Mouse (Mus musculus): ENCODE data around the gene Plaa. TPM values are rescaled to one million over a fixed set of nuclear protein-coding genes. Genes with fewer than 3 reads are reported as not detected.
"Not testable (repeated sequence)": the region's sequence is repeated elsewhere in the genome, so short reads cannot be mapped to it uniquely, and the experiment has no call there.

Gene Plaa
- polyA plus RNA-seq (2014; fragmentation: Nextera tagmentation; extraction: Ambion mirVana): 88.8 and 97.0 TPM in 2 replicates

DNA sequence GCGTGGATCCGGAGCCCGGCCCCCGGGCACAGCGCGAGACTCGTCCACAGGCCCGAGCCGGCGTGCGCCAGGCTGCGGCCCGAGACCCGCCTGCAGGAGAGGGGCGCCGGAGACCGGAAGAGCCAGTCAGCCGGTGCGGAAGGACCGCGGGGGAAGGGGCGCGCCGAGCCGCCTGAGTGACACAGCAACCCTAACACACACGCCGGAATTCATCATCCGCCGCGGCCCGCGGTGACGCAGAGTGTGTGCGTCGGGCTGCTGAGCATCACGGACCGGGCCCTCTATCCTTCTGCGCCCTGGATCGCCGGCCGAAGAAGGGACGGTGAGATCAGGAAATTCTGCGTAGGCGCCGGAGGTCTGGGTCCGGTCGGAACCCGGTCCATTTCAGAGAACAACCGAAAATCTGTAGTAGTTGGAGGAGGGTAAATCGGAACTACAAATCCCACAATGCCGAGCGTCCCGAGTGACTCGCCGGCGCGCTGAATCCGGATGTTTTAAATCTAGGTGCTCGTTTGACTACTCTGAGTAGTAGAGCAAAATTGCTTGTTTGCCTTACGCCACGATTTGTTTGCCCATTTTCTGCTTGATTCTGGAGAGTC lies at the start of gene Plaa:
Gene Plaa, minus strand, starts transcription at position 214 of the 599 bp plus-strand sequence.
- H3K27ac ChIP-seq (ENCODE audit: low read depth, low read length): peak within 1 kb of the TSS; percentile 79
- peak within 1 kb of the TSS; percentile 75 for H3K4me2 ChIP-seq
- H3K27me3 ChIP-seq (ENCODE audit: control insufficient read depth, insufficient read depth, low read length): no peaks in the 10 kb centered on the region
- H3K9ac ChIP-seq (ENCODE audit: low read length): peak within 1 kb of the TSS; percentile 93
- peak within 1 kb of the TSS; percentile 92 for H3K4me3 ChIP-seq (ENCODE audit: low read depth, low read length)
- H3K9me3 ChIP-seq (ENCODE audit: control insufficient read depth, low read length): no peaks in the 10 kb centered on the region
- WGBS: under 1% methylated on average over 60 of the region's 61 CpGs
- peaks cover 9% of the 10 kb centered on the region; the same call in 1 of the 2 replicates for H3K4me1 ChIP-seq (ENCODE audit: control insufficient read depth, insufficient read depth, low read length)
- DNase-seq (ENCODE audit: low spot score, missing footprints): peak; percentile 99
- no peaks in the 10 kb centered on the region for H3K36me3 ChIP-seq (ENCODE audit: control insufficient read depth, insufficient read depth, low read length)
- ATAC-seq (ENCODE audit: low FRiP score): peak; percentile 99

DNA sequence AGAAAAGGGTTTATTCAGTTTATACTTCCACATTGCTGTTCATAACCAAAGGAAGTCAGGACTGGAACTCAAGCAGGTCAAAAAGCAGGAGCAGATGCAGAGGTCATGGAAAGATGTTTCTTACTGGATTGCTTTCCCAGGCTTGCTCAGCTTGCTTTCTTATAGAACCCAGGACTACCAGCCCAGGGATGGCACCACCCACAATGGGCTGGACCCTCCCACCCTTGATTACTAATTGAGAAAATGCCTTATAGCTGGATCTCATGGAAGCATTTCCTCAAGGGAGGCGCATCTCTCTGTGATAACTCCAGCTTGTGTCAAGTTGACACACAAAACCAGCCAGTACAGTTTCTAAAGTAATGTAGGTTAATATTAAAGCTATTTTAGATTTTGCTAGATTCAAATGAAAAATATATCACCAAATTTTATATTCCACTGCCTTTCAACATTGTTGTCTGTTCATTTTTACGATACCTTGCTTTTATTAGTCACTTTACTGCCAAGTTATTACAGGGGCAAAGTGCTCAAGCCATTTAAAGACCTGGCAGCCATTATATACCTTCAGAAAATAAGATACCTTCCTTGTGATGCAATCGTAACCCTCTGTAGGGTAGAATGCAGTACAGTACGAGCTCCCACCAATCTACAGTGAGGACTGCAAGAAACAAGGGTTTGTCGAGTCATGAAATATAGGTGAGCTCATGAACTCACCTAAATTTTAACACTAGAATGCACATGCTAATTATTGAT lies 47.6 kb upstream of the Plaa start:
- not testable (repeated sequence) for H3K9me3 ChIP-seq (ENCODE audit: control insufficient read depth, low read length); H3K4me3 ChIP-seq (ENCODE audit: low read depth, low read length); H3K9ac ChIP-seq (ENCODE audit: low read length); H3K27me3 ChIP-seq (ENCODE audit: control insufficient read depth, insufficient read depth, low read length); H3K4me2 ChIP-seq; H3K4me1 ChIP-seq (ENCODE audit: control insufficient read depth, insufficient read depth, low read length); DNase-seq (ENCODE audit: low spot score, missing footprints); H3K27ac ChIP-seq (ENCODE audit: low read depth, low read length); ATAC-seq (ENCODE audit: low FRiP score); H3K36me3 ChIP-seq (ENCODE audit: control insufficient read depth, insufficient read depth, low read length)
- 92% methylated on average over 5 of the region's 5 CpGs for WGBS

DNA sequence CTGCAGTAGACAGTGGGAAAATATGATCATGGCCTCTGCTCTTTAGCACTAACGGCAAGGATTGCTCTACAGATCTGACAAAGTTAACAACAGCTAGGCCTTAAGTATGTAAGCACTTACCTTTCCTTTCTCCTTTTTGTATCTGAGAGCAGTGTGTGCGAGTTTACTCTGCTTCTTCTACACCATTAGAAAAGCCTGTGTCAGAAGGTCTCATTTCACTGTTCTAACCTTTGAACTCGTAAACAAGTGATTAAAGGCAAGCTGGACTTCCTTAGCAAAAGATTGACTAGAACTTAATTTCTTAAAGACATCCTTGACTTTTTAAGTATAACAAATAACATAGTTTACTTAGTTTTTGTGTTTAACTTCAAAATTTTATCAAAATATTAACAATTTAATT lies 46.9 kb upstream of the Plaa start, which contains the start of gene Lrrc19:
Gene Lrrc19, minus strand, starts transcription at position 225 of the 400 bp plus-strand sequence.
- Histone ChIP-seq H3K4me1 (ENCODE audit: control insufficient read depth, insufficient read depth, low read length) (no peaks in the 10 kb centered on the region), H3K9me3 (ENCODE audit: control insufficient read depth, low read length) (no peaks in the 10 kb centered on the region), H3K36me3 (ENCODE audit: control insufficient read depth, insufficient read depth, low read length) (peaks cover 4% of the 10 kb centered on the region; the same call in 1 of the 2 replicates), H3K9ac (ENCODE audit: low read length) (no peak within 1 kb of the TSS), H3K27ac (ENCODE audit: low read depth, low read length) (no peak within 1 kb of the TSS), H3K27me3 (ENCODE audit: control insufficient read depth, insufficient read depth, low read length) (no peaks in the 10 kb centered on the region), H3K4me2 (no peak within 1 kb of the TSS), H3K4me3 (ENCODE audit: low read depth, low read length) (no peak within 1 kb of the TSS)
- ATAC-seq (ENCODE audit: low FRiP score): no peak
- no peak for DNase-seq (ENCODE audit: low spot score, missing footprints)
- WGBS: 88% methylated on average over 3 of the region's 3 CpGs

DNA sequence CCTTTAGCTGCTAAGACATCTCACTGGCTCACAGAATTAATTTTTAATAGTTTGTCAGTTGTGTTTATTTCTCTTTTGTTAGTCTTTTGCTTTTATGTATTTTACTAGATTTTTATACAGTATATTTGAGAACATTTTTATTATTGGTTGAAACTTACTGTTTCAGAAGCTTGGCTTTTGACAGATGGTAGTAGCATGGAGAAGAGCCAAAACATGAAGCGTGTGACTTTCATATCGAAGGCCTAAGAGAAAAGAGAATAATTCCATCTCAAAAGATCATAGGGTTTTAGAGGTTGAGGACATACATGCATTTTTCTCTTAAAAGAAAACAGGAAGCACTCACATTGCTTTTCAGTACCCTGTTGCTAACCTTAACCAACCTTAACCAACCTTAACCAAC lies 40.1 kb upstream of the Plaa start:
- WGBS: 98% methylated on average over 2 of the region's 2 CpGs

DNA sequence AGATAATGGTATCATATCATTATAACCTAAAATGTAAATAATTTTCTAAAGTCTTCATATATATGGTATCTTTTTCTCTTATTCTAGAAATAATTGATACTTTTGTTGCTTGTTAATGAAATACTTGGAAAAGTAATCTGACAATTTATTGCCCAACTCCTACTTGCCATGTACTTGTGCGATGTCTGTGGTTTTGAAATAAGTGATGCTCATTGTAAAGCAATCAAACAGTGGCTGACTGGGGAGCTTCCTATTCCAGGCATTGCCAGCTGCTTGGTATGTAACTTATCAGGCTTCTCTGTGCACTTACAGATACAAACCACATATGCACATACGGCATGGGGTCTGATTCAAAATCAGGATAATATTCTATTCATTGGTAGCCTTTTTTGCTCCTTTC lies 17.0 kb upstream of the Plaa start:
- no peak overlapping the region for H3K4me3 ChIP-seq (ENCODE audit: low read depth, low read length)
- ATAC-seq (ENCODE audit: low FRiP score): no peak
- no peak overlapping the region for H3K27ac ChIP-seq (ENCODE audit: low read depth, low read length)
- no peaks in the 10 kb centered on the region for H3K9me3 ChIP-seq (ENCODE audit: control insufficient read depth, low read length)
- H3K36me3 ChIP-seq (ENCODE audit: control insufficient read depth, insufficient read depth, low read length): no peaks in the 10 kb centered on the region
- no peak overlapping the region for H3K9ac ChIP-seq (ENCODE audit: low read length)
- H3K4me2 ChIP-seq: no peak overlapping the region
- no peaks in the 10 kb centered on the region for H3K27me3 ChIP-seq (ENCODE audit: control insufficient read depth, insufficient read depth, low read length)
- no peaks in the 10 kb centered on the region for H3K4me1 ChIP-seq (ENCODE audit: control insufficient read depth, insufficient read depth, low read length)
- DNase-seq (ENCODE audit: low spot score, missing footprints): no peak
- 94% methylated on average over 2 of the region's 2 CpGs for WGBS

More for the DNA sequence above, 40.1 kb upstream of the Plaa start:
- H3K9ac ChIP-seq (ENCODE audit: low read length): no peak overlapping the region
- ATAC-seq (ENCODE audit: low FRiP score) (no peak), DNase-seq (ENCODE audit: low spot score, missing footprints) (no peak)
- H3K4me2 ChIP-seq: no peak overlapping the region
- no peaks in the 10 kb centered on the region for H3K9me3 ChIP-seq (ENCODE audit: control insufficient read depth, low read length)
- no peak overlapping the region for H3K27ac ChIP-seq (ENCODE audit: low read depth, low read length)
- no peak overlapping the region for H3K4me3 ChIP-seq (ENCODE audit: low read depth, low read length)
- H3K36me3 ChIP-seq (ENCODE audit: control insufficient read depth, insufficient read depth, low read length): no peaks in the 10 kb centered on the region
- H3K27me3 ChIP-seq (ENCODE audit: control insufficient read depth, insufficient read depth, low read length): no peaks in the 10 kb centered on the region
- no peaks in the 10 kb centered on the region for H3K4me1 ChIP-seq (ENCODE audit: control insufficient read depth, insufficient read depth, low read length)

DNA sequence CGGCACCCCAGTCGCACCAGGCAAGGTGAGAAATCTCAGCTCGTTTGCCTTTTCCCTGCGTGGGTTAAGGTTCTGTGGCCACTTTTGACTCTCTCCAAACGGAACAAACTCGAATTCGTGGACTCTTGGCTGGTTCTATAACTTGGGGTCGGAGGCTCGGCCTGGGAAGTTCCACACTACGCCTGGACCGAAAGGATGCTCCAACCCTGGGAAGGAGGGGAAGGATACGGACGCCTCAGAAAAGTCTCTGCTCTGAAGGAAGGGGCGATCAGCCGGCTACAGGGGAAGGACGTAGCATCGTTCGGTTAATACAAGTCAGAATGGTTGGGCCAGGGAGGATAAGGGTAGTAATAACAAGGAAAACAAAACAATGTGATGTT lies 11.6 kb upstream of the Plaa start:
- ATAC-seq (ENCODE audit: low FRiP score): peak; percentile 84
- H3K9me3 ChIP-seq (ENCODE audit: control insufficient read depth, low read length): no peaks in the 10 kb centered on the region
- peak overlapping the region; percentile 60 for H3K4me3 ChIP-seq (ENCODE audit: low read depth, low read length)
- H3K27ac ChIP-seq (ENCODE audit: low read depth, low read length): peak overlapping the region; percentile 68
- H3K4me2 ChIP-seq: peak overlapping the region; percentile 69
- no peaks in the 10 kb centered on the region for H3K36me3 ChIP-seq (ENCODE audit: control insufficient read depth, insufficient read depth, low read length)
- no peak for DNase-seq (ENCODE audit: low spot score, missing footprints)
- WGBS: under 1% methylated on average over 18 of the region's 18 CpGs
- H3K27me3 ChIP-seq (ENCODE audit: control insufficient read depth, insufficient read depth, low read length): no peaks in the 10 kb centered on the region
- peak overlapping the region; percentile 81 for H3K9ac ChIP-seq (ENCODE audit: low read length)
- peaks cover 2% of the 10 kb centered on the region for H3K4me1 ChIP-seq (ENCODE audit: control insufficient read depth, insufficient read depth, low read length)

DNA sequence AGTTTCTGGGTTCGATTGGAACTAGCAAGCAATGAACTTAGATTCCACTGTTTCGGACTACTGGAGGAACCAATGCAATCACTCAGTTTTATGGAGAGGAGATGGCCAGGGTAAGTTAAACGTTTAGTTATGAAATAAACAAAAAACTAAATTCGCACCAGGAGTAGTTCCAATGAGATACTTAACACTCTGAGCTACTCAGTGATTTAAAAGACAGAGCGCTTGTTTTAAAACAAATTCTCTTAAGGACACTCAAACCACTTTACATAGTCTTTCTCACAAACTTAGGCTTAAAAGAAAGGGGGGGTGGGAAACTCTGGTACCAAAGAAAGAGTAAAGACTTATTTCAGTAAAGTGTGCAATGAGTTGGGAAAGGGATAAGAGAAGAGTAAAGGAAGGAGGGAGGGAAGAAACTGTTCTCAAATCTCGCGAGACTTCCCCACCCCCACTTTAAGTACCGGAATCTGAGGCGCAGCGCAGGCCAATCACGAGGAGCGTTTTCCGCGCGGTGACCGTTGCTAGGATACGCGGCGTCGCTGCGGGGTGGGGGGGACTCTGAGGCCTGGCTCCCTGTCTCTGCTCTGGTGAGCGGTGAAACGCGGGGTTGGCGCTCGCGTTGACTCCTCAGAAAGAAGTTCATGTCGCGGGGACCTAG lies 11.1 kb upstream of the Plaa start, which contains the start of gene Ift74:
Gene Ift74, plus strand, starts transcription at position 520 of the 655 bp plus-strand sequence.
- ATAC-seq (ENCODE audit: low FRiP score) (peak; percentile 100), DNase-seq (ENCODE audit: low spot score, missing footprints) (peak; percentile 99)
- no peaks in the 10 kb centered on the region for H3K9me3 ChIP-seq (ENCODE audit: control insufficient read depth, low read length)
- WGBS: 2% methylated on average over 29 of the region's 29 CpGs
- peak within 1 kb of the TSS; percentile 81 for H3K9ac ChIP-seq (ENCODE audit: low read length)
- H3K27ac ChIP-seq (ENCODE audit: low read depth, low read length): peak within 1 kb of the TSS; percentile 68
- no peaks in the 10 kb centered on the region for H3K36me3 ChIP-seq (ENCODE audit: control insufficient read depth, insufficient read depth, low read length)
- peak within 1 kb of the TSS; percentile 60 for H3K4me3 ChIP-seq (ENCODE audit: low read depth, low read length)
- H3K4me2 ChIP-seq: peak within 1 kb of the TSS; percentile 69
- no peaks in the 10 kb centered on the region for H3K27me3 ChIP-seq (ENCODE audit: control insufficient read depth, insufficient read depth, low read length)
- H3K4me1 ChIP-seq (ENCODE audit: control insufficient read depth, insufficient read depth, low read length): peaks cover 2% of the 10 kb centered on the region

DNA sequence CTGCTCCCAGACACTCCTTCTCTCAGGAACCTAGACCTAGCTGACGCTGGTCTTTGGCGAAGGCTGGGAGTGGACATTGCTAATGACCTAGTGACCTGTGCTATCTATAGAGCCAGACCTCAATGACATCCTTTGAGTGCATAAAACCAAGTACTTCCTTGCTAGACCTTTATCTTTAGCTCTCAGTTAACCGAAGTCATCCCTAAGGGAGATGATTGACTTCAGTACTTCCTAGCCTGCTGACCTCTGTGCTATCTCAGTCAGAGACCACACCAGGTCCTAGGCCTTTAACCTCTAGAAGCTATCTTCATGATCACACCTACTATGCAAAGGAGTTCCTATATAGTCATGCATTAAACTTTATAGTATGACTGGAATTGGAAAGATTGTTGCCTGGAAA lies 7.3 kb upstream of the Plaa start:
- Histone ChIP-seq H3K27me3 (ENCODE audit: control insufficient read depth, insufficient read depth, low read length) (no peaks in the 10 kb centered on the region), H3K36me3 (ENCODE audit: control insufficient read depth, insufficient read depth, low read length) (no peaks in the 10 kb centered on the region), H3K9me3 (ENCODE audit: control insufficient read depth, low read length) (no peaks in the 10 kb centered on the region), H3K9ac (ENCODE audit: low read length) (no peak overlapping the region), H3K4me3 (ENCODE audit: low read depth, low read length) (no peak overlapping the region), H3K27ac (ENCODE audit: low read depth, low read length) (no peak overlapping the region), H3K4me2 (no peak overlapping the region), H3K4me1 (ENCODE audit: control insufficient read depth, insufficient read depth, low read length) (peaks cover 2% of the 10 kb centered on the region)
- DNase-seq (ENCODE audit: low spot score, missing footprints) (no peak), ATAC-seq (ENCODE audit: low FRiP score) (no peak)
- 90% methylated on average over 3 of the region's 3 CpGs for WGBS

DNA sequence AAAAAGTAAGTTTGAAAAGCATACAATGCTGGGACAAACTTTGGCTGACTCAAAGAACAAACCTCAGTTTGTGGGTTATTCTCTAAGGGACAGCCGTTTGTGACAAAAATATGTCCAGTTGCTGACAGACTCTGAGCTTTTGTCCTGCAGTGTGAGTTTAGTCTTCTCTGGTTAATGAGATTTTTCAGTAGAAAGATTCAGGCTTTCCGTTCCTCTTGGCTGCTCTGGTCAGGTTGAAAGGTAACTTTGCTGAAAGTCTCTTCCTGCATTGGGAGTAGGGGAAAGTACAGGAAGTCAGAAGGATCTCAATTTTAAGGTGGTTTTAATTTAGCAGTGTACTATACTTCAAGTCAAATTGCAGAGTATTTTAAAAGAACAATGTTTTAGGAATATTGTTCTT lies 2.5 kb upstream of the Plaa start:
- 89% methylated on average over 2 of the region's 2 CpGs for WGBS
- DNase-seq (ENCODE audit: low spot score, missing footprints): no peak
- H3K4me1 ChIP-seq (ENCODE audit: control insufficient read depth, insufficient read depth, low read length): peaks cover 9% of the 10 kb centered on the region; the same call in 1 of the 2 replicates
- H3K4me2 ChIP-seq: no peak overlapping the region
- H3K9me3 ChIP-seq (ENCODE audit: control insufficient read depth, low read length): no peaks in the 10 kb centered on the region
- no peak for ATAC-seq (ENCODE audit: low FRiP score)
- no peaks in the 10 kb centered on the region for H3K36me3 ChIP-seq (ENCODE audit: control insufficient read depth, insufficient read depth, low read length)
- H3K9ac ChIP-seq (ENCODE audit: low read length): no peak overlapping the region
- H3K4me3 ChIP-seq (ENCODE audit: low read depth, low read length): no peak overlapping the region
- H3K27ac ChIP-seq (ENCODE audit: low read depth, low read length): no peak overlapping the region
- H3K27me3 ChIP-seq (ENCODE audit: control insufficient read depth, insufficient read depth, low read length): no peaks in the 10 kb centered on the region
